Mouse (Mus musculus) stomach, postnatal 0 days (tissue): ENCODE results near the gene Ptgds.

Experiments used
- CTCF ChIP-seq: IDR thresholded peaks from 2 replicates; pipeline ENCODE4 v1.5.1; 2016; ENCODE audit warnings: antibody characterized with exemption, low read depth, mild to moderate bottlenecking, moderate library complexity
- EP300 ChIP-seq: optimal IDR thresholded peaks from 2 replicates; pipeline ENCODE3; 2016; ENCODE audit warnings: antibody characterized with exemption

- TF ChIP-seq CTCF, result no peak
- no peak for TF ChIP-seq EP300
Measured at GRCm38 (mm10) chr2:25463630-25464029, 6.2 kb downstream of the Ptgds start.
